25 mouse cellular contexts compared by ENCODE assay signal in the genomic region with DNA sequence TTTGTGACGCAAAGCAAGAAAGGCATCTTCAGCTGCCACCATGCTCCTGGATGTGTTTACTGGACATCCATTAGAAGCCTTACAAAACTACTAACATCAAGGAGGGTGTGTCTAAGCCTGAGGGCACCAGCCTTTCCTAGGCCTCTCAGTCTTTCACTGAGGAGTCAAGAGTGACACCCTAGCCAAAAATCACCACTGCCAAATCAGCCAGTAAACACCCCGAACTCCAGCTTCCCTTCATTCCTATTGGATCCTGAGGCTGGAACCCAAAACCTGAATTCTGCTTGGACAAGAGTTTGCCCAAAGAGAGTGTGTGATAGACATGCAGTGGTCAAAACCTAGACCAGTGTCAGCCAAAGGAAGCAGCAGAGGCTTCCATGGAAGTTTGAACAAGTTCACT.
"Had no signal": no experiment of that assay in that cellular context is flagged by ENCODE, and none has a peak within 500 bp of the region (broad histone marks: within the 10 kb centered on the region; RNA-seq: fewer than 3 reads in every experiment).

No protein-coding gene starts in this region.

- H3K4me1 ChIP-seq: liver, embryonic 15.5 days had no signal

- ATAC-seq: hindbrain, embryonic 16.5 days; inflammation-experienced regulatory T-cells, adult 6 months; intestine, embryonic 15.5 days; intestine, postnatal 0 days; liver, postnatal 0 days had no signal

- H3K9ac ChIP-seq: heart, embryonic 12.5 days; hindbrain, embryonic 12.5 days; hindbrain, embryonic 14.5 days; intestine, embryonic 15.5 days; limb, embryonic 12.5 days; liver, embryonic 13.5 days; liver, embryonic 15.5 days; liver, postnatal 0 days had no signal

- H3K4me3 ChIP-seq: heart, embryonic 12.5 days; hindbrain, embryonic 10.5 days; hindbrain, embryonic 12.5 days; intestine, embryonic 15.5 days; layer of hippocampus, adult 2 months; left cerebral cortex, adult 2 months; limb, embryonic 10.5 days; limb, embryonic 12.5 days; liver, embryonic 13.5 days; liver, embryonic 15.5 days had no signal

- H3K36me3 ChIP-seq: heart, embryonic 12.5 days; hindbrain, embryonic 10.5 days; hindbrain, embryonic 12.5 days; intestine, embryonic 15.5 days; limb, embryonic 10.5 days; liver, embryonic 13.5 days; liver, embryonic 15.5 days had no signal

- DNase-seq: gastrocnemius, postnatal 25 days; heart, postnatal 14 days; heart, postnatal 4 days; kidney, adult 18-20 months; kidney, adult 8-10 months; kidney, postnatal 10 days; kidney, postnatal 25 days; kidney, postnatal 4 days; liver; liver, embryonic 13.5 days; liver, postnatal 0 days had no signal

- H3K27ac ChIP-seq: hindbrain, embryonic 10.5 days; hindbrain, embryonic 12.5 days; hindbrain, embryonic 14.5 days; intestine, embryonic 15.5 days; layer of hippocampus, adult 2 months; left cerebral cortex, adult 2 months; limb, embryonic 10.5 days; limb, embryonic 12.5 days; liver, embryonic 13.5 days; liver, embryonic 15.5 days had no signal

- H3K4me2 ChIP-seq: heart, embryonic 12.5 days; hindbrain, embryonic 12.5 days; hindbrain, embryonic 14.5 days; intestine, embryonic 15.5 days; limb, embryonic 12.5 days; liver, embryonic 11.5 days; liver, embryonic 13.5 days; liver, embryonic 15.5 days had no signal

- H3K9me3 ChIP-seq: heart, embryonic 12.5 days; hindbrain, embryonic 10.5 days; hindbrain, embryonic 12.5 days; intestine, embryonic 15.5 days; limb, embryonic 10.5 days; limb, embryonic 12.5 days; liver, embryonic 13.5 days; liver, embryonic 15.5 days had no signal

- H3K27me3 ChIP-seq: heart, embryonic 12.5 days; hindbrain, embryonic 12.5 days; intestine, embryonic 15.5 days; limb, embryonic 12.5 days; liver, embryonic 13.5 days; liver, embryonic 15.5 days had no signal
